Mouse (Mus musculus) limb, embryonic 11.5 days (tissue): ENCODE data around the gene Gpatch2. TPM values are rescaled to one million over a fixed set of nuclear protein-coding genes. Genes with fewer than 3 reads are reported as not detected.

Experiments used
- ATAC-seq: fragments of 200-750 bp; cut with Nextera tagmentation; 2 replicates; pipeline ENCODE4 v1.8.0; 2017; ENCODE audit warnings: low read depth; ENCODE audit not compliant: insufficient number of reproducible peaks, low FRiP score, low TSS enrichment
- DNase-seq: peaks from one replicate; pipeline ENCODE4 v3.0.0-alpha.2; 2015; ENCODE audit warnings: low spot score
- H3K27ac ChIP-seq: fragments of 300-500 bp; sonication (generic); replicated peaks from 2 replicates; pipeline ENCODE4 v1.5.1; 2014; ENCODE audit warnings: low read depth, mild to moderate bottlenecking, low read length
- H3K27me3 ChIP-seq: fragments of 300-500 bp; sonication (generic); 2 replicates; pipeline ENCODE4 v1.6.1; 2014; ENCODE audit warnings: mild to moderate bottlenecking, low read length, mixed read lengths; ENCODE audit not compliant: control insufficient read depth, insufficient read depth
- H3K36me3 ChIP-seq: fragments of 300-500 bp; sonication (generic); 2 replicates; pipeline ENCODE4 v1.6.1; 2014; ENCODE audit warnings: mild to moderate bottlenecking, low read length, moderate library complexity, mixed read lengths; ENCODE audit not compliant: control insufficient read depth, insufficient read depth
- H3K4me1 ChIP-seq: fragments of 300-500 bp; sonication (generic); 2 replicates; pipeline ENCODE4 v1.6.1; 2014; ENCODE audit warnings: low read length, mixed read lengths; ENCODE audit not compliant: control insufficient read depth, insufficient read depth
- H3K4me2 ChIP-seq: fragments of 300-500 bp; sonication (generic); 2 replicates; pipeline ENCODE4 v1.6.1; 2014; ENCODE audit warnings: low read depth, mild to moderate bottlenecking, moderate library complexity; ENCODE audit not compliant: severe bottlenecking
- H3K4me3 ChIP-seq: fragments of 300-500 bp; sonication (generic); 2 replicates; pipeline ENCODE4 v1.5.1; 2014; ENCODE audit warnings: low read depth, low read length
- H3K9ac ChIP-seq: fragments of 300-500 bp; sonication (generic); 2 replicates; pipeline ENCODE4 v1.6.1; 2014; ENCODE audit warnings: mild to moderate bottlenecking, low read length
- H3K9me3 ChIP-seq: fragments of 300-500 bp; sonication (generic); 2 replicates; pipeline ENCODE4 v1.6.1; 2016; ENCODE audit warnings: low read length; ENCODE audit not compliant: control insufficient read depth
- WGBS: fragments of 180-500 bp; shearing (Covaris S2); extraction: QIAGEN DNeasy Blood & Tissue Kit; methylation state at CpG from one replicate; pipeline ENCODE4 v1.1.7; 2014; 5-methylcytosine and 5-hydroxymethylcytosine counted together
- polyA plus RNA-seq: library from polyadenylated mRNA; unstranded; fragments of >200 nt; fragmentation: Nextera tagmentation; extraction: Ambion mirVana; gene quantifications from 2 replicates; pipeline ENCODE4 v1.2.1, GENCODE M21; 2014

The Gpatch2 gene
- polyA plus RNA-seq, 1 experiment from 2014 or later, result 25.2 TPM

DNA sequence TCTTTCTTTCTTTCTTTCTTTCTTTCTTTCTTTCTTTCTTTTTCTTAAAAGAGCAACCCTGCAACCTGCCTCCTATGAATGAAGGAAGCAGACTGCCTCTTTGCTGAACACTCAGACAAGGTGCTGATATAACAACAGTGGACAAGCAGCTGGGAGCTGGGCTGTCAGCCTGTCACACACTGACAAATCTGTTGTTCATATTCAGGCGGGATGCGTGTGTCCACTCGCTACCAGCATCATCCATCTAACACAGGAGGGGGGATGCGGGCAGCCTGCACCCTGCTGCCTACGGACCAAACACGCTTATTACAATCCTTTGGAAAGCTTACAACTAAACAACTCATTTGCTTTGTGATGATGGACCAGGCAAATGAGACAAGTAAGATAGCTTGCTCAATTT is 158.2 kb downstream of the Gpatch2 start:
- Histone ChIP-seq H3K9ac (no peak overlapping the region), H3K36me3 (no peaks in the 10 kb centered on the region), H3K4me1 (peaks cover 6% of the 10 kb centered on the region; the same call in 1 of the 2 replicates), H3K27me3 (no peaks in the 10 kb centered on the region), H3K4me3 (no peak overlapping the region), H3K27ac (no peak overlapping the region), H3K4me2 (no peak overlapping the region), H3K9me3 (no peaks in the 10 kb centered on the region)
- DNase-seq (no peak), ATAC-seq (no peak)
- 86% methylated on average over 6 of the region's 6 CpGs for WGBS

DNA sequence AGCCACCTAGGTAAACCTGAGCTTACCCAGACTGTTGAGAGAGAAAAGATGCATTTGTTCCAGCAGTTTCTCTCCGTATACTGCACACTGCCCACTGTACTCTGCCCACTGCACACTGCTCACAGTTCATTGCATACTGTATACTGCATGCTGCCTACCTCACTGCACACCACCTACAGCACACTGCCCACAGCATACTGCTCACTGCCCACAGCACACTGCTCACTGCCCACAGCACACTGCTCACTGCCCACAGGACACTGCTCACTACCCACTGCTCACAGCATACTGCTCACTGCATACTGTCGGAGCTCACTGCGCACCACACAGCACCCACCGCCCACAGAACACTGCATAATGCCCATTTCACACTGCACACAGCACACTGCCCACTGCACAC is 159.1 kb downstream of the Gpatch2 start:
- no peak for ATAC-seq
- H3K27ac ChIP-seq, result no peak overlapping the region
- H3K9me3 ChIP-seq, result no peaks in the 10 kb centered on the region
- no peak for DNase-seq
- H3K4me1 ChIP-seq, result peaks cover 6% of the 10 kb centered on the region; the same call in 1 of the 2 replicates
- H3K9ac ChIP-seq, result no peak overlapping the region
- H3K36me3 ChIP-seq, result no peaks in the 10 kb centered on the region
- WGBS, result 91% methylated on average over 4 of the region's 4 CpGs
- H3K4me3 ChIP-seq, result no peak overlapping the region
- no peak overlapping the region for H3K4me2 ChIP-seq
- no peaks in the 10 kb centered on the region for H3K27me3 ChIP-seq

DNA sequence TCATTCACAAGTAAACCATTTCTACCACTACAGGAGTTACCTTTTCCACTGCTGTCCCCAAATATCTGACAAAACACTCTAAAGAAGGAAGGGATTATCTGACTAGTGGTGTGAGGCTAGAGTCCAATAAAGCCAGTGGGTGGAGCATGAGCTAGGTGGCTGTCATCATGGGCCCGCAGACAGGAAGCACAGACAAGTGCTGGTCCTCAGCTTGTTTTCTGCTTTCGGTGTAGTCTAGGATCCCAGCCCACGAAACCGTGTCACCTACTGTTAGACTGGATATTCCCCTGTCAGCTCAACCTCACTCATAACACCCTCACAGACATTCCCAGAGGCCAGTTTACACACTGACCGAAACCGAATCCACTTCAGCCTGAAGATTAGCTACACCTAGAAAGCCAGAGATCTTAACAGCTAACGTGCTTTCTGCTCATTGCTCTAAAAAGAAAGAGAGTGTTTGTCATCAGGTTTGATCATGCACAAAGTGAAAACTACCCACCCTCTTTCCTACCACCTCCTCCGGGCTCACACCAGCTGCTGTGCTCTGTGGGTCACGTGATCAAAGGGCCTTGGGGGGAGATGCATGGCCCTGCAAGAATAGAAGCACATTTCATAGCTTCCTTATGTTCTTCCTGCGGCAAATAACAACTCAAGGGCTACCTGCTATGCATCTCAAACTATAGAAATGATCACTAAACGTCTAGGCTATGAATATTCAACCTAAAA is 161.8 kb downstream of the Gpatch2 start:
- Histone ChIP-seq H3K4me1 (peaks cover 6% of the 10 kb centered on the region; the same call in 1 of the 2 replicates), H3K9me3 (no peaks in the 10 kb centered on the region), H3K4me3 (no peak overlapping the region), H3K4me2 (no peak overlapping the region), H3K36me3 (no peaks in the 10 kb centered on the region), H3K9ac (no peak overlapping the region), H3K27me3 (no peaks in the 10 kb centered on the region), H3K27ac (no peak overlapping the region)
- WGBS, result 70% methylated on average over 11 of the region's 11 CpGs
- ATAC-seq, result no peak
- DNase-seq, result no peak

GRCm38 (mm10) chr1:187377865-187378524 is 162.7 kb downstream of the Gpatch2 start:
- Histone ChIP-seq H3K4me2 (no peak overlapping the region), H3K27me3 (no peaks in the 10 kb centered on the region), H3K4me1 (peaks cover 6% of the 10 kb centered on the region; the same call in 1 of the 2 replicates), H3K9me3 (no peaks in the 10 kb centered on the region), H3K4me3 (no peak overlapping the region), H3K36me3 (no peaks in the 10 kb centered on the region), H3K27ac (no peak overlapping the region), H3K9ac (no peak overlapping the region)
- 34% methylated on average over 14 of the region's 14 CpGs for WGBS
- ATAC-seq (no peak), DNase-seq (no peak)

GRCm38 (mm10) chr1:187389476-187389875 is 174.2 kb downstream of the Gpatch2 start:
- H3K4me2 ChIP-seq, result no peak overlapping the region
- DNase-seq, result no peak
- WGBS, result 82% methylated on average over 4 of the region's 4 CpGs
- H3K4me1 ChIP-seq, result no peaks in the 10 kb centered on the region
- no peaks in the 10 kb centered on the region for H3K9me3 ChIP-seq
- H3K4me3 ChIP-seq, result no peak overlapping the region
- H3K36me3 ChIP-seq, result no peaks in the 10 kb centered on the region
- H3K27ac ChIP-seq, result no peak overlapping the region
- ATAC-seq, result no peak
- no peaks in the 10 kb centered on the region for H3K27me3 ChIP-seq
- H3K9ac ChIP-seq, result no peak overlapping the region

- WGBS, result 81% methylated on average over 9 of the region's 9 CpGs
- H3K9ac ChIP-seq, result no peak overlapping the region
- H3K9me3 ChIP-seq, result no peaks in the 10 kb centered on the region
- H3K27ac ChIP-seq, result no peak overlapping the region
- H3K4me2 ChIP-seq, result no peak overlapping the region
- H3K27me3 ChIP-seq, result no peaks in the 10 kb centered on the region
- ATAC-seq (no peak), DNase-seq (no peak)
- no peak overlapping the region for H3K4me3 ChIP-seq
- no peaks in the 10 kb centered on the region for H3K4me1 ChIP-seq
- no peaks in the 10 kb centered on the region for H3K36me3 ChIP-seq
Observed at GRCm38 (mm10) chr1:187400834-187401233, 185.5 kb downstream of the Gpatch2 start.

Other genes with a start within 250 kb of the Gpatch2 start
- 0.11 and 0.14 TPM in 2 replicates for gene D1Pas1, start 248.1 kb upstream of the Gpatch2 start, polyA plus RNA-seq
- 0.57 and 0.72 TPM in 2 replicates for gene Spata17, start within 50 bp of the Gpatch2 start, polyA plus RNA-seq